Mouse (Mus musculus) megakaryocyte, embryonic 14.5 days (primary cell): ENCODE data around the gene Zfp235.

ENCODE experiments used
- FLI1 ChIP-seq: IDR thresholded peaks from 2 replicates; pipeline ENCODE4 v1.6.1; 2012; ENCODE audit warnings: low read length, inconsistent platforms, mixed read lengths
- GATA1 ChIP-seq: IDR thresholded peaks from 3 replicates; pipeline ENCODE4 v1.6.1; 2012; ENCODE audit warnings: mixed read lengths, low read length, inconsistent platforms, borderline replicate concordance

- TF ChIP-seq GATA1 (no peak), FLI1 (no peak)
Measured at GRCm38 (mm10) chr7:24116655-24117054, 17.3 kb upstream of the Zfp235 start.
